Comparison of ENCODE assay signal across 9 mouse cellular contexts in genomic region chr10:83785003-83785402, GRCm38 (mm10).
DNase-seq lines count a peak whose midpoint lies in the region; ATAC-seq lines count a peak whose summit lies in the region.
"Had no signal": no experiment of that assay in that cellular context is flagged by ENCODE, and none has a peak within 500 bp of the region (broad histone marks: within the 10 kb centered on the region; RNA-seq: fewer than 3 reads in every experiment).

No protein-coding gene starts in this region.

- H3K4me1 ChIP-seq in limb, embryonic 11.5 days (ENCODE audit: control insufficient read depth, insufficient read depth, low read length), result 0 out of 2 replicates have a peak, but pooled peaks cover 4% of the 10 kb centered on the region
- no peaks in the 10 kb centered on the region for H3K4me1 ChIP-seq in intestine, embryonic 15.5 days (replicated peaks)

- H3K9ac ChIP-seq in limb, embryonic 11.5 days (ENCODE audit: low read length), result no peak overlapping the region
- no peak overlapping the region for H3K9ac ChIP-seq in intestine, embryonic 15.5 days

- H3K9me3 ChIP-seq in limb, embryonic 11.5 days (ENCODE audit: control insufficient read depth, low read length), result no peaks in the 10 kb centered on the region
- H3K9me3 ChIP-seq in intestine, embryonic 15.5 days, result no peaks in the 10 kb centered on the region

- WGBS in limb, embryonic 11.5 days, result 33% methylated on average over 5 of the region's 5 CpGs
- WGBS in intestine, embryonic 15.5 days, result 40% methylated on average over 5 of the region's 5 CpGs

- H3K4me2 ChIP-seq in limb, embryonic 11.5 days (ENCODE audit: low read depth, severe bottlenecking), result no peak overlapping the region
- H3K4me2 ChIP-seq in intestine, embryonic 15.5 days (replicated peaks), result no peak overlapping the region

- H3K36me3 ChIP-seq in limb, embryonic 11.5 days (ENCODE audit: control insufficient read depth, insufficient read depth, low read length), result no peaks in the 10 kb centered on the region
- H3K36me3 ChIP-seq in intestine, embryonic 15.5 days, result no peaks in the 10 kb centered on the region

- no peak overlapping the region for H3K27ac ChIP-seq in limb, embryonic 11.5 days (replicated peaks; ENCODE audit: low read depth, low read length)
- no peak overlapping the region for H3K27ac ChIP-seq in intestine, embryonic 15.5 days

- H3K4me3 ChIP-seq in limb, embryonic 11.5 days (ENCODE audit: low read depth, low read length), result no peak overlapping the region
- no peak overlapping the region for H3K4me3 ChIP-seq in intestine, embryonic 15.5 days (replicated peaks)
- H3K4me3 ChIP-seq: myocyte had no signal

- ATAC-seq in limb, embryonic 11.5 days (ENCODE audit: insufficient number of reproducible peaks, low FRiP score, low TSS enrichment, low read depth), result no peak
- no peak for ATAC-seq in intestine, embryonic 15.5 days

- H3K27me3 ChIP-seq in limb, embryonic 11.5 days (ENCODE audit: control insufficient read depth, insufficient read depth, low read length), result no peaks in the 10 kb centered on the region
- H3K27me3 ChIP-seq in intestine, embryonic 15.5 days (replicated peaks), result no peaks in the 10 kb centered on the region

- DNase-seq in gastrocnemius, postnatal 10 days, result peak; percentile 34
- DNase-seq in gastrocnemius, adult 8-10 months (ENCODE audit: low spot score in 2 of 2), result no peak
- peak; percentile 32 to 43 for DNase-seq in right cerebral cortex, adult 2 months (ENCODE audit: low spot score in 2 of 2)
- DNase-seq in right cerebral cortex, adult 18-20 months, result no peak
- peak; percentile 36 for DNase-seq in embryo, embryonic 11 days
- peak; percentile 61 for DNase-seq in limb, embryonic 11.5 days (ENCODE audit: low spot score)
- peak; percentile 28 for DNase-seq in testis, postnatal 14 days (ENCODE audit: low spot score)

Comparison
In these comparisons a context has a peak if more than half of its experiments do, and no peak if none do; other contexts are left out.
1. DNase-seq: peak in gastrocnemius, postnatal 10 days (single experiment), right cerebral cortex, adult 2 months (2 of 2), embryo, embryonic 11 days (single experiment), limb, embryonic 11.5 days (single experiment) and testis, postnatal 14 days (single experiment); none in gastrocnemius, adult 8-10 months (0 of 2) and right cerebral cortex, adult 18-20 months (single experiment).